Mouse (Mus musculus) cortical plate, adult 2 months (tissue): ENCODE data around the gene H2afy.

Experiments
- CTCF ChIP-seq: fragments of 200-500 bp; IDR thresholded peaks from 2 replicates; pipeline ENCODE4 v1.5.1; 2011; ENCODE audit warnings: mild to moderate bottlenecking, control low read depth, low read length; ENCODE audit not compliant: insufficient read depth; ENCODE audit errors: extremely low read depth
- POLR2A ChIP-seq: fragments of 200-500 bp; IDR thresholded peaks from 2 replicates; pipeline ENCODE4 v1.6.1; 2011; ENCODE audit warnings: mild to moderate bottlenecking, low read length, control low read depth; ENCODE audit not compliant: insufficient read depth; ENCODE audit errors: extremely low read depth

GRCm38 (mm10) chr13:56054089-56054488 is 82.1 kb downstream of the H2afy start:
- TF ChIP-seq POLR2A (no peak), CTCF (no peak)
